Mouse (Mus musculus) liver, adult 2 months (tissue): ENCODE measurements at regions not wholly inside any gene's neighbourhood (a gene's known extent, or its start where the extent isn't known, plus 50 kb on each side); places are given as distances from the start of the nearest gene placed in this dataset.

Source experiments
- CTCF ChIP-seq: fragments of 200-500 bp; IDR thresholded peaks from 2 replicates; pipeline ENCODE4 v1.5.1; 2011; ENCODE audit warnings: low read depth, low read length, control low read depth
- POLR2A ChIP-seq: fragments of 200-500 bp; IDR thresholded peaks from 2 replicates; pipeline ENCODE4 v1.6.1; 2011; ENCODE audit warnings: low read length, control low read depth; ENCODE audit not compliant: insufficient read depth; ENCODE audit errors: extremely low read depth

DNA sequence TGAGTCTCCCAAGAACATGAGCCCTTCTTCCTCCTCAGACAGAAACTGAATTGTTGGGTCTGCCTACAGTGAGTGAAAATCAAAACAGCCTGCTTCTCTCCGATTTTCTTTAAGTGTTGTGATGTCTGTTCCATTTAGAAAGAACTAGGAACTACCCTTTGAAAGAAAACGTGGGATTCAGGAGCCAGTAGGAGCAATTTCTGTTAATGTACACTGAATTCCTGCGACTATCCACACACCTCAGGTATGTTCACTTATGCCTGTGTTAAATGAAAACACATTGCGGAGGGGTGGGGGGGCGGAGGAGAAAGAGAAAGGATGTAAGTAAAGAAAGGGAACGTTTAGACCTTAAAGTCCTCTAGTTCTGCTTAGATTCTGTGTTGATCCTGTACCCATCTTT, 167.9 kb upstream of the Clec14a start:
- TF ChIP-seq CTCF (no peak), POLR2A (no peak)
